Mouse (Mus musculus): ENCODE results near the gene Dnm2.

The Dnm2 gene

GRCm38 (mm10) chr9:21430724-21431123, 6.0 kb downstream of the Dnm2 start:
- no peak for DNase-seq (ENCODE audit: low spot score)

- DNase-seq (ENCODE audit: low spot score) = no peak
Observed at GRCm38 (mm10) chr9:21432066-21432465, 7.4 kb downstream of the Dnm2 start.

- DNase-seq (ENCODE audit: low spot score) = no peak
Observed at GRCm38 (mm10) chr9:21433766-21434165, 9.1 kb downstream of the Dnm2 start.

GRCm38 (mm10) chr9:21434410-21434809, 9.7 kb downstream of the Dnm2 start:
- DNase-seq (ENCODE audit: low spot score) = no peak

GRCm38 (mm10) chr9:21435777-21436635, 11.3 kb downstream of the Dnm2 start:
- DNase-seq (ENCODE audit: low spot score) = no peak

GRCm38 (mm10) chr9:21437577-21437976, 12.9 kb downstream of the Dnm2 start:
- DNase-seq (ENCODE audit: low spot score) = no peak

- peak; percentile 30 for DNase-seq (ENCODE audit: low spot score)
Observed at GRCm38 (mm10) chr9:21438219-21438618, 13.5 kb downstream of the Dnm2 start.

GRCm38 (mm10) chr9:21439456-21439855, 14.7 kb downstream of the Dnm2 start:
- DNase-seq (ENCODE audit: low spot score) = no peak

GRCm38 (mm10) chr9:21439914-21440313, 15.2 kb downstream of the Dnm2 start:
- DNase-seq (ENCODE audit: low spot score) = no peak

- no peak for DNase-seq (ENCODE audit: low spot score)
Observed at GRCm38 (mm10) chr9:21440387-21440786, 15.7 kb downstream of the Dnm2 start.

GRCm38 (mm10) chr9:21443853-21444252, 19.1 kb downstream of the Dnm2 start:
- no peak for DNase-seq (ENCODE audit: low spot score)

GRCm38 (mm10) chr9:21444574-21444973, 19.9 kb downstream of the Dnm2 start:
- DNase-seq (ENCODE audit: low spot score) = no peak

GRCm38 (mm10) chr9:21445081-21445744, 20.5 kb downstream of the Dnm2 start:
- DNase-seq (ENCODE audit: low spot score) = no peak

- no peak for DNase-seq (ENCODE audit: low spot score)
Observed at GRCm38 (mm10) chr9:21447778-21448177, 23.1 kb downstream of the Dnm2 start.

- DNase-seq (ENCODE audit: low spot score) = no peak
Observed at GRCm38 (mm10) chr9:21449710-21450109, 25.0 kb downstream of the Dnm2 start.

- DNase-seq (ENCODE audit: low spot score) = no peak
Observed at GRCm38 (mm10) chr9:21450270-21450669, 25.6 kb downstream of the Dnm2 start.

GRCm38 (mm10) chr9:21451391-21451790, 26.7 kb downstream of the Dnm2 start:
- DNase-seq (ENCODE audit: low spot score) = no peak

- no peak for DNase-seq (ENCODE audit: low spot score)
Observed at GRCm38 (mm10) chr9:21451870-21452269, 27.2 kb downstream of the Dnm2 start.

- DNase-seq (ENCODE audit: low spot score) = no peak
Observed at GRCm38 (mm10) chr9:21453003-21453402, 28.3 kb downstream of the Dnm2 start.

GRCm38 (mm10) chr9:21453459-21453858, 28.8 kb downstream of the Dnm2 start:
- DNase-seq (ENCODE audit: low spot score) = no peak

GRCm38 (mm10) chr9:21454556-21454955, 29.8 kb downstream of the Dnm2 start:
- DNase-seq (ENCODE audit: low spot score) = no peak

- no peak for DNase-seq (ENCODE audit: low spot score)
Observed at GRCm38 (mm10) chr9:21455103-21455770, 30.5 kb downstream of the Dnm2 start.
